Mouse (Mus musculus) right cerebral cortex, postnatal 25 days (tissue): Measurements from ENCODE around the gene Dmp1.

Experiments
- DNase-seq: peaks from one replicate; pipeline ENCODE4 v3.0.0; 2022

Dmp1 gene

DNA sequence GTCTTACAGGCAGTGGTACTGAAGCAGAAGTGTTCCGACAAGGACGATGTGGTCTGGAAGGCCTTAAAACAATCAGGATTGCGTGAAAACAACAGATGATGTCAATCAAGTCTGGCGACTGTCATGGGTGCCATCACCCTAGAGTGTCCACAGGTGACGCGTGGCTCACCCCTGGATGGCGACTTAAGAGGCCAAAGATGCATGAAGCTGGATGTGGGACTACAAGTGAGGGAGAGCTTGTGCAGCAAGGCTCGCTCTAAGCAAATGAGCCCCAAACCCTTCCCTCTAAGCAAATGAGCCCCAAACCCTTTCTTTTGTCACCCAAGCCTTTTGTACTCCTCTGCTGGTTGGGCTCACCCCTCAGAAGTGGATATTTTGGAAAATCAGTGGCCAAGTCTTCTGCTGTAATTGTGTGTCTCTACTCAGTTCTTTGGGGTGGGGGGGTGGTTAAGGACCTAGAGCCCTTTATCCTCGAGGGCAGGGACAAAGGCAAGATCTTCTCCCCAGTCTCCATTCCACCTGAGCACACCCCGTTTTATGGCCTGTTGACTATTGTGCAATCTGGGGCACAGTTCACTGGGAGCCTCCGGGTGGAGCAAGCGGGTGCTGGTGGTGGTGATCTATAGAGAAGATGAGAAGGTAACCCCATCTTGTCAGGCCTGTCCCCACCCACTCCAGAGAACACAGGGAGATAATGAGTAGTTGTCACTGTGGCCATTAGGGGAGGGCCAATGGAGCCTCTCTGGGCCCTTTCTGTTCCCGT, 60.8 kb downstream of the Dmp1 start:
- DNase-seq, result no peak
